Mouse (Mus musculus) limb, embryonic 10.5 days (tissue): ENCODE data around the gene Zfp692. TPM values are rescaled to one million over a fixed set of nuclear protein-coding genes. Genes with fewer than 3 reads are reported as not detected.
A peak's percentile ranks its signal among the peaks of the same experiment; 100 is the strongest.

ENCODE experiments used
- DNase-seq: peaks from one replicate; pipeline ENCODE4 v3.0.0-alpha.2; 2017; ENCODE audit warnings: low spot score
- H3K27ac ChIP-seq: fragments of 300-500 bp; sonication (generic); 2 replicates; pipeline ENCODE4 v1.5.1; 2016; ENCODE audit warnings: mild to moderate bottlenecking
- H3K27me3 ChIP-seq: fragments of 300-500 bp; sonication (generic); 2 replicates; pipeline ENCODE4 v1.6.1; 2016; ENCODE audit warnings: low read depth, mild to moderate bottlenecking; ENCODE audit not compliant: poor library complexity, severe bottlenecking
- H3K36me3 ChIP-seq: fragments of 300-500 bp; sonication (generic); 2 replicates; pipeline ENCODE4 v1.6.1; 2016; ENCODE audit warnings: mild to moderate bottlenecking, moderate library complexity
- H3K4me1 ChIP-seq: fragments of 300-500 bp; sonication (generic); 2 replicates; pipeline ENCODE4 v1.6.1; 2016
- H3K4me3 ChIP-seq: fragments of 300-500 bp; sonication (generic); 2 replicates; pipeline ENCODE4 v1.5.1; 2016; ENCODE audit warnings: mild to moderate bottlenecking, moderate library complexity
- H3K9me3 ChIP-seq: fragments of 300-500 bp; sonication (generic); replicated peaks from 2 replicates; pipeline ENCODE4 v1.6.1; 2016; ENCODE audit warnings: mild to moderate bottlenecking
- WGBS: fragments of 180-500 bp; shearing (Covaris S2); methylation state at CpG from one replicate; pipeline ENCODE4 v1.1.7; 2016; 5-methylcytosine and 5-hydroxymethylcytosine counted together
- polyA plus RNA-seq: library from polyadenylated mRNA; unstranded; fragments of >200 nt; fragmentation: Nextera tagmentation; extraction: Ambion mirVana; gene quantifications from 2 replicates; pipeline ENCODE4 v1.2.1, GENCODE M21; 2016

Gene Zfp692
- polyA plus RNA-seq, 1 experiment from 2014 or later: 24.0 TPM

DNA sequence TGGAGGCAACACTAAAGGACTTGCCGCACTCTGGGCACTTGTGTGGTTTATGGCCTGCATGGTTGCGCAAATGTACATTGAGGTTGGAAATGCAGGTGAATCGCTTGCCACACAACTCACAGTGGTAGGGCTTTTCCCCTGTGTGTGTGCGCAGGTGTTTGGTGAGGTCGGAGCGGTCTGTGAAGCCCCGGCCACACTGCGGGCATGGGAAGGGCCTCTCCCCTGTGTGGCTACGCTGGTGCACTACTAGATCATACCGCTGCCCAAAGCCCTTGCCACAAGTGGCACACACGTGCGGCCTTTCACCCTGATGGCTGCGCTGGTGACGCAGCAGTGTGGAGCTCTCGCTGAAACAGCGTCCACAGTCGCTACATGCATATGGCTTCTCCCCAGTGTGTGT is 9.5 kb downstream of the Zfp692 start:
- WGBS: 83% methylated on average over 17 of the region's 17 CpGs
- H3K27ac ChIP-seq: no peak overlapping the region
- H3K9me3 ChIP-seq: no peaks in the 10 kb centered on the region
- peaks cover 67% of the 10 kb centered on the region for H3K36me3 ChIP-seq
- no peak overlapping the region for H3K4me3 ChIP-seq
- DNase-seq: no peak
- peaks cover 4% of the 10 kb centered on the region; the same call in 1 of the 2 replicates for H3K4me1 ChIP-seq
- no peaks in the 10 kb centered on the region for H3K27me3 ChIP-seq

DNA sequence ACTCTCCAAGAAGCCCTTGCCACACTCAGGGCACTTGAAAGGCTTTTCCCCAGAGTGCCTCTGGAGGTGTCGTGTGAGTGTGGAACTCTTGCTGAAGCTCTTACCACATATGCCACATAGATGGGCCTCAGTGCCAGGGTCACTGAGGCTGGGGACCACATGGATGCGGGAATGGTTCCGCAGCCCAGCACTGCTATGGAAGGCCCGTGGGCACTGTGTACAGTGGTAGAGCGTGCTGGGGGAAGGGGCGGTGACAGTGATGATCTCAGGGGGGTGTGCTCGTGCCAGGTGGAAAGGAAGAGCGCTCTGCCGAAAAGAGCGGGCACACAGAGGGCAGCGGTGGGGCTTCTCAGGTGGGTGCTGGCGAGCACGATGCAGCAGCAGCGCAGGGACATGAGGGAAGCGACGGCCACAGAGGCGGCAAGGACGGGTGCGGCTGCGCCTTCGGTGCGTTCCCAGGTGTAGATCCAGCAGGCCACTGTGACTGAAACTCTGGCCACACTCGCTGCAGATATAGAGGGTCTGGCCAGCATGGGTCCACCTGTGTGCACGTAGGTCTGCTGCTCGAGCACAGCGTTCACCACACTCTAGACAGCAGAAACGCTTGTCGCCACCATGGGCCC is 10.0 kb downstream of the Zfp692 start:
- no peak for DNase-seq
- peaks cover 62% of the 10 kb centered on the region for H3K36me3 ChIP-seq
- H3K4me3 ChIP-seq: no peak overlapping the region
- peaks cover 6% of the 10 kb centered on the region for H3K4me1 ChIP-seq
- H3K27ac ChIP-seq: no peak overlapping the region
- H3K9me3 ChIP-seq: no peaks in the 10 kb centered on the region
- WGBS: 62% methylated on average over 28 of the region's 28 CpGs
- H3K27me3 ChIP-seq: no peaks in the 10 kb centered on the region

DNA sequence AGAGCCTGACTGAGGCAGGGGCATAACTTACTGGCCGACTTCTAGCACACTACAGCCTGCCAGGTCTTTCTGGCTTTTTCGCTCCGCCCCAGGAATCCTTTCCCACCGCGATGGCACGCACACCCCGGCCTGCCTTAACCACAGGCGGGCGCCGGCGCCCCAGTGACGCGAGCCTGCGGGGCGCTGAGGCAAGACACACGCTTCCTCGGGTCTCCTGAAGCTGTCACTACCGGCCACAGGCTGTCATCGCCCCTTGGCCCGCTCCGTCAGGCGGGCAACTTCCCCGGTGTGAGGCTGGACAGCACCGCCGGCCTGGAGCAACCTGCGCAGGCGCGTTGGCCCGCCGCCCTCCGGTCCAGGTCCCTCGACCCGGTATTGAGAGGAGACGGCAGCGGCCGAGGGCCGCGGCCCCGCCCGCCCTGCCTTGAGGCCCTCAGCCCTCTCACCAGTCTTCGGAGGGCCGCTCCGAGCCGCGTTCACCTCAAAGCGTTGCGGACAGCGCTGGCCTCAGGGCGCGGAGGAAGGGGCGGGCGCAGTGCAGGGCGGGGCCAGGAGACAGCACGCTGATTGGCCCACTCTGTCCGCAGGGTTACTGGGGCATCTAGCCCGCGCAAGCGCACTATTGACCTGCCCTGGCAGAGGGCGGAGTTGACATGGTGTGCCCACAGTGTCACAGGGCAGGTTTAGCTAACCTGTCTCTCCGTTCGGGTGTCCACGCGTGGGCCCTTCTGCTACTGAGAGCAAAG is 16.1 kb downstream of the Zfp692 start:
- Histone ChIP-seq H3K4me3 (peak overlapping the region; percentile 71), H3K4me1 (peaks cover 15% of the 10 kb centered on the region), H3K9me3 (no peaks in the 10 kb centered on the region), H3K27ac (peak overlapping the region; percentile 91), H3K36me3 (peaks cover 31% of the 10 kb centered on the region), H3K27me3 (no peaks in the 10 kb centered on the region)
- WGBS: under 1% methylated on average over 63 of the region's 63 CpGs
- peak; percentile 97 for DNase-seq

DNA sequence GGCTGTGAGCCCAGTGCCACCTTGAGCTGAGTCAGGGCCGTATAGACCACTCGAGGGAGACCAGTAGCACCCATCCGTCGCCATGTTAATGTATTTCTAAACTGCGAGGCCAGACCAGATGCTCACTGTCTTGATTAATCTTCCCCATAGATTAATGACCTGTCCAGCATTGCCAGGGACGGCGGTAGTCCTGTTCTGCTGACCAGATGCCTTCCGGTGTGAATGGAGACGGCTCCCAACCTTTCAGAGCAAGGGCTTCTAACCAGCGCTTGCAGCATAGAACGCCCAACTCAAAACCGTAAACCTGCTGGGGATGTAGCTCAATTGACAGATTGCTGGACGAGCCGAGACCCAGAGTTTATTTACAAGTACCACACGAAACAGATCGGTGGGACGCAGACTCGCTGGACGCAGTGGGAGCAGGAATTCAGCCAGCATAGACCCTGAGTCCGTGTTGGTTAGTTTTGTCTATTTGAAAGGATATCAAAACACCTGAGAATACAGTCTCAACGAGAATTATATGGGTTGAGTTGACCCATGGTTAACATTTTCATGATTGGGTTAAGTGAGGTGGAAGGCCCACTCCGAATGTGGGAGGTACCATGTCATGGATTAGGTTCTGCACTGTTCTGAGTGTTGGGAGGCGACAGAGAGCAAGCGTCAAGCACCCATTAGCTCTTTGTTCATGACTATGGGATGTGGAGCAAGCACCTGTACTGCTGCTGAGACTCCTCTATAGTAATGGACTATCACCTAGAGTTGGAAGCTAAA is 16.9 kb downstream of the Zfp692 start:
- Histone ChIP-seq H3K4me1 (peaks cover 15% of the 10 kb centered on the region), H3K27me3 (no peaks in the 10 kb centered on the region), H3K27ac (peak overlapping the region; percentile 91), H3K9me3 (no peaks in the 10 kb centered on the region), H3K36me3 (peaks cover 30% of the 10 kb centered on the region), H3K4me3 (peak overlapping the region; percentile 71)
- DNase-seq: no peak
- 9% methylated on average over 24 of the region's 24 CpGs for WGBS

DNA sequence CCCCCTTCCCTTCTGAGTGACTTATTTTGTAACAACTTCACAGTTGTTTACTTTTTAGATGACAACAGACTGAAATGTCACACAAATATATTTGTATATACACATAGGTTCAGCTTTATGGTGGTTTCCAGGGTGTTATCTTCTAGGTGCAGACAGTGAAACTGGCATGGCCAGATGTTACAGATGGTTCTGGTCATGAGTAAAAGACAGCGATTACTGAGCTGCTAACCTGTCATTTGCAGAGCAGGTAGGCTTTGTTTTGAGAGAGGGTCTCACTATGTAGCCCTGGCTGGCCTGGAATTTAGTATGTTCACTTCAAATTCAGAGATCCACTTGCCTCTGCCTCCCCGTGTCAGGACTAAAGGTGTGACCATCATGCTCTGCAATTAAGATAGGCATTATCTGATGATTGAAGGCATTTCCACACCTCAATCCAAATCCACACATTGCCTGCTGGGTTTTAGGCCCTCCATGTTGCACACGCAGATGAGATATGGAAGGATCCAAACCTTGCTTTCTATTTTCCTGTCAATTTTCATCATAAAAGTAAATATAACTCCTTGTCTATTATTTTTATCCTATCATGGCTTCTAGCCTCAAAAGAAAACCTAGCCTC is 17.9 kb downstream of the Zfp692 start:
- H3K9me3 ChIP-seq: no peaks in the 10 kb centered on the region
- peaks cover 23% of the 10 kb centered on the region for H3K4me1 ChIP-seq
- peaks cover 24% of the 10 kb centered on the region for H3K36me3 ChIP-seq
- no peak overlapping the region for H3K4me3 ChIP-seq
- no peak overlapping the region for H3K27ac ChIP-seq
- no peaks in the 10 kb centered on the region for H3K27me3 ChIP-seq
- no peak for DNase-seq
- 78% methylated on average over 3 of the region's 3 CpGs for WGBS

DNA sequence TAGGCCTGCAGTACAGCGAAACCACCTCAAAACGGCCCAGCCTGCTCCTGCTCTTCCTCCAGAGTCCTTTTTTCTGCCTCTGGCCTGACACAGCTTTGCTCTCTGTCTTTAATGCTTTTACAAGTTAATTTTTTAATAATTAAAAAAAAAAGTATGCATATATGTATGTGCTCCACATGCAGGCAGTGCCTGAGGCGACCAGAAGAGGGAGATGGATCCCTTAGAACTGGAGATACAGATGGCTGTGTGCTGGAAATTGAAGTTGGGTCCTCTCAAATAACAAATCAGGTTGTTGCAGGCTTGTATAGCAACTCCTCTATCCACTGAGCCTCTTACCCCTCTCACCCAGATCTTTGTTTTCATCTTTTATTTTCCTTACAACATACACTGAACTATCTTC is 19.9 kb downstream of the Zfp692 start:
- H3K27ac ChIP-seq: no peak overlapping the region
- 90% methylated on average over 3 of the region's 3 CpGs for WGBS

DNA sequence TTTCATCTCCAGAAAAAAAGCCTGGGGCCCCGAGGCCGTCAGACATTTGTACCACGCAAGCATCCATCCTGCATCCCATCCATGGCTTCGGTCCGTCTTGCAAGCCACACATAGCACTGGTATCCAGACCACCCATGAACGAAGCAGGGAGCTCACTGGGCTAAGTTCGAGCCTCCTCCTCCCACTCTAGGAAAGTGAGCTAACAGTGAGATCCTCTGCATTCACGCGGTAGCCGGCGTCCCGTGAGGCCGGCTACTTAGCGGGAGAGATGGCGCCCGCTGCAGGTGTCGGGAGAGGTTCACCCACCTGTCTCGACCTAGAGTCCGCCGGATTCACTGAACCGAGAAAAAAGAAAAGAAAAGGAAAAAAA is 23.0 kb downstream of the Zfp692 start:
- Histone ChIP-seq H3K4me1 (peaks cover 16% of the 10 kb centered on the region), H3K9me3 (no peaks in the 10 kb centered on the region), H3K4me3 (peak overlapping the region; percentile 93), H3K27ac (peak overlapping the region; percentile 93), H3K27me3 (no peaks in the 10 kb centered on the region), H3K36me3 (peaks cover 49% of the 10 kb centered on the region)
- DNase-seq: no peak
- 0% methylated on average over 21 of the region's 21 CpGs for WGBS

More for the DNA sequence above, 19.9 kb downstream of the Zfp692 start:
- H3K9me3 ChIP-seq: no peaks in the 10 kb centered on the region
- H3K4me3 ChIP-seq: no peak overlapping the region
- peaks cover 24% of the 10 kb centered on the region for H3K36me3 ChIP-seq
- H3K27me3 ChIP-seq: no peaks in the 10 kb centered on the region
- no peak for DNase-seq
- H3K4me1 ChIP-seq: peaks cover 30% of the 10 kb centered on the region

DNA sequence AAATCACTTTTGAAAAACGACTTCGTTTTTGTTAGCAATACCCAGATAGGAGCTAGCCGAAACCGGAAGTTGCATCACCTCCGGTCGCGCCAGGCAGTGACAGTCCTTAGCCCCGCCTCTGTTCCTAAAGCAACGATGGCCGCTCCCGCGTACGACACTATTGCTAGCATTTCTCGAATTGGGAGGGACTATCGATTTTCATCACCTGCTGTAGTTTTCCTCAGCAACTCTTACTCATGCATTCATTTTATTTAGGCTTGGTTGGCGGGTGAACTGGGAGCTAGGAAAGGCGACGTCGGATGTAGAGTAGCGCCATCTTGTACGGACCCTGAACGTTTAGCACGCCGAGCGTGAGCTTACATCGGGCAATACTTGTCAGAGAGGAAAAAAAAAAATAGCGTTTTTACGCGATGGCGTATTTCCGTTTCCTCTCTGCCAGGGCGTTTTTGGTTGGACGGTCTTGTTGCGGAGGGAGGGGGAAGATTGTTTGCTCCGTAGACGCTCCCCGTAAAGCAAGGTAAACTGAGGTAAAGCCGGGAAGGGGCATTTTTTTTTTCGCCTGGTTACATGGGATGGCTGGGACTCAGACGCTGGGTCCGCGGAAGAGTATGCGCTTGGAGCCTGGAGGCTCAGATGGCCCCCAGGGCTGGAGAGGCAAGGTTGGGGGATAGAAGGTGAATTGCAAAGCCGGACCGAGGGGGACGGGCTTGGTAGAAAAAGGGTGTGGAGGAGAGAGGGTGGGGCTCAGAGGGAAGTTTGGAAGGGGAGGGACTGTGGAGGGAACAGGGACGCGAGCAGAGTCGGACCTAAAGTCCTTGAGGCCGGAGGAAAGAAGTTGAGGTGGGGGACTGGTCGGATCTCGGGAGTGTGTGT is 23.6 kb downstream of the Zfp692 start, which contains the start of the genes Zfp672 and Sh3bp5l:
Gene Zfp672 (minus strand): TSS at position 64 of the 873 bp plus-strand sequence.
Gene Sh3bp5l (plus strand): TSS at position 449 of the 873 bp plus-strand sequence.
- peak; percentile 89 for DNase-seq
- H3K27ac ChIP-seq: peak within 1 kb of the TSS; percentile 93
- H3K36me3 ChIP-seq: peaks cover 52% of the 10 kb centered on the region
- no peaks in the 10 kb centered on the region for H3K27me3 ChIP-seq
- peak within 1 kb of the TSS; percentile 93 for H3K4me3 ChIP-seq
- peaks cover 16% of the 10 kb centered on the region for H3K4me1 ChIP-seq
- WGBS: under 1% methylated on average over 52 of the region's 52 CpGs
- H3K9me3 ChIP-seq: no peaks in the 10 kb centered on the region

DNA sequence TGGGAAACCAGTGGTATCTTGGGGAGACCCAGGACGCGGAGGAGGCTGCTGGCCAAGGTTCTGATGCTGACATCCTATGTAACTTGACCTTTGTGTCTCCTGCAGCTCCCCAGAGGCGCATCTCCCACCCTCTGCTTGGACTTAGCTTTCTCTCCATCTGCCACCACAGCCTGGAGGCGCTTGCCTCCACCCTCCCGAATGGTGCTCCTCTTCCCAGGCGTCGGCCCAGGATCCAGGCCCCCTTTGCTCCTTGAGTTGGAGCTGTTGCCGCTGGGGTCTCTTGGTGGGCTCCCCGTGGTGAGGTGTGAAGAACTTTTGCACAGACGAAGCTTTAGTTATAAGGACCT is 24.3 kb downstream of the Zfp692 start:
- Histone ChIP-seq H3K9me3 (no peaks in the 10 kb centered on the region), H3K4me3 (peak overlapping the region; percentile 93), H3K4me1 (peaks cover 16% of the 10 kb centered on the region), H3K27ac (peak overlapping the region; percentile 93), H3K27me3 (no peaks in the 10 kb centered on the region), H3K36me3 (peaks cover 55% of the 10 kb centered on the region)
- DNase-seq: no peak
- WGBS: 15% methylated on average over 10 of the region's 10 CpGs

DNA sequence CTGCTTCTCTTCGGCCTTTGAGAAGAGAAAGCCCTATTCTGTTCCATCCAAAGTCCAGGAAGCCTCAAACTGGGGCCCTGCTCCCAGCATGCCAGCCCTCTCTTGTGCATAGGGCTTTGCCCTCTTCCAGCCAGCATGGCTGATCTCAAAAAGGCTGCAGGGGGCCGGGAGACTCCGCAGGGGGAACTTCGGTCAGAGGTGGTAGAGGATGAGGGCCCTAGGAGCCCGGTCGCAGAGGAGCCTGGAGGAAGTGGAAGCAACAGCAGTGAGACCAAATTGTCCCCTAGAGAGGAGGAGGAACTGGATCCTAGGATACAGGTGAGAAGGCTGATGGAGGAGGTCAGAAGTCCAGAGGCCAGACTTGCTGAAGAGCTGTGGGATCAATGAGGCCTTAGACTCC is 24.7 kb downstream of the Zfp692 start:
- H3K4me1 ChIP-seq: peaks cover 16% of the 10 kb centered on the region
- H3K4me3 ChIP-seq: peak overlapping the region; percentile 93
- H3K27ac ChIP-seq: no peak overlapping the region; the same call in 1 of the 2 replicates
- peaks cover 55% of the 10 kb centered on the region for H3K36me3 ChIP-seq
- WGBS: 89% methylated on average over 6 of the region's 6 CpGs
- no peaks in the 10 kb centered on the region for H3K9me3 ChIP-seq
- H3K27me3 ChIP-seq: no peaks in the 10 kb centered on the region
- DNase-seq: no peak

DNA sequence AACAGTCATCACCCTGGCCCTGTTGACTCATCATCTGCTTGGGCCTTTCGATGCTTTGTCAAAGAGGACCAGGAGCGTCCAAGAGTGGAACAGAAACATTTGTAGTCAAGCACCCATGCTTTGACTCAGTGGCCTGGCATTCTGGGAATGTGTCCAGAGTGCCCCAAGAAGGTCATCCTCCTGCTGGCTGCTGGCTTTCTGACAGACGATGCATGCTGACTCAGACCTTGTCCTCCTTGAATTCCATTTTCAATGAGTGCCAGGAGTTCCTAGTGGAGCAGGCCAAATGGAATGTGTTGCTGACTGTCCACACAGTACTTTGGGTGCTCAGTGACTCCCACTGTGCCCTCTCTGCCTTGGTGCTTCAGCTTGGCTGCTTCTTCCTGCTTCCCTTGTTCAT is 27.9 kb downstream of the Zfp692 start:
- Histone ChIP-seq H3K36me3 (peaks cover 64% of the 10 kb centered on the region), H3K27me3 (no peaks in the 10 kb centered on the region), H3K4me3 (no peak overlapping the region), H3K27ac (no peak overlapping the region), H3K9me3 (no peaks in the 10 kb centered on the region), H3K4me1 (peaks cover 9% of the 10 kb centered on the region)
- WGBS: 92% methylated on average over 3 of the region's 3 CpGs
- DNase-seq: no peak

DNA sequence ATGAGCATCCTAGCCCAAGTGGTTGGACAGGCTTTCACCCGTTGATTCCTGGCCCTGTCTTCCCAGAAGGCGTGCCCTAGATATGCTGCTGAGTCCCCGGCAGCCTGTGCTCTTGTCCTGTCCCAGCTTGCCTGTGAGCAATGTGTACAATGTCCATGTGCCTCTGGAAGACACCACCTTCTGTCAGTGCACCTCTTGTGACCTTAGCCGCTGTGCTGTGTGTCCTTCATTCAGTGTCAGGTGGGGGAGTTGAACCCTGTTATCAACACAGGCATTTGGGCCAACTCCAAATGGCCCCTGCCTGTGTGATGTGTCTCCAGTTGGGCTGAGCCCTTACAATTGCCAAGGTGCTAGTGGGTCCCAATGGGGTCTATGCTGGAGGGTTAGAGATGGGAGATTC is 39.9 kb downstream of the Zfp692 start:
- H3K36me3 ChIP-seq: peaks cover 58% of the 10 kb centered on the region
- DNase-seq: no peak

More for the DNA sequence above, 39.9 kb downstream of the Zfp692 start:
- H3K4me1 ChIP-seq: no peaks in the 10 kb centered on the region
- 87% methylated on average over 4 of the region's 4 CpGs for WGBS
- H3K27me3 ChIP-seq: no peaks in the 10 kb centered on the region
- no peaks in the 10 kb centered on the region for H3K9me3 ChIP-seq
- no peak overlapping the region for H3K27ac ChIP-seq
- no peak overlapping the region for H3K4me3 ChIP-seq
